Mouse (Mus musculus): Measurements from ENCODE around the gene Gm20388. TPM values are rescaled to one million over a fixed set of nuclear protein-coding genes. Genes with fewer than 3 reads are reported as not detected.

Gene Gm20388
- total RNA-seq, 1 experiment from 2014 or later = 10.0 TPM

DNA sequence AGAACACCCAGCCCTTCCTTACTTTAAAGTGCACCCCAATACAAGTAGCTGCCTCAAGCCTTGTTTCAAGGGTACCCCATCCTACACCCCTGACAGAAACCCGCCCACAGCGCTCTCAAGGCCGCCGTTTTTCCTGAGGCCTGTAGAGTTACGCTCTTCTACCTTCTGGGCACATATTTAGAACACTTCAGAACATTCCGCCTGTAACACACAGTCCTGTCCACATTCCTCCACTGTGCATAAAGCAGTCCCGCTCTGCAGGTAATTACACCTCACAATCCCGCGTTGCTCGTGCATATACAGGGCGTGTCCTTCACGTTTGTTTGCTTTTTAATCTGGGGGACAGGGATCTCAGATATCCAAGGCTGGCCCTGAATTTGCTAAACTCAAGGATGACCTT lies 1169.3 kb downstream of the Gm20388 start:
- no peak for ATAC-seq (replicated peaks; ENCODE audit: insufficient number of reproducible peaks, low FRiP score, low TSS enrichment, poor library complexity, severe bottlenecking)

DNA sequence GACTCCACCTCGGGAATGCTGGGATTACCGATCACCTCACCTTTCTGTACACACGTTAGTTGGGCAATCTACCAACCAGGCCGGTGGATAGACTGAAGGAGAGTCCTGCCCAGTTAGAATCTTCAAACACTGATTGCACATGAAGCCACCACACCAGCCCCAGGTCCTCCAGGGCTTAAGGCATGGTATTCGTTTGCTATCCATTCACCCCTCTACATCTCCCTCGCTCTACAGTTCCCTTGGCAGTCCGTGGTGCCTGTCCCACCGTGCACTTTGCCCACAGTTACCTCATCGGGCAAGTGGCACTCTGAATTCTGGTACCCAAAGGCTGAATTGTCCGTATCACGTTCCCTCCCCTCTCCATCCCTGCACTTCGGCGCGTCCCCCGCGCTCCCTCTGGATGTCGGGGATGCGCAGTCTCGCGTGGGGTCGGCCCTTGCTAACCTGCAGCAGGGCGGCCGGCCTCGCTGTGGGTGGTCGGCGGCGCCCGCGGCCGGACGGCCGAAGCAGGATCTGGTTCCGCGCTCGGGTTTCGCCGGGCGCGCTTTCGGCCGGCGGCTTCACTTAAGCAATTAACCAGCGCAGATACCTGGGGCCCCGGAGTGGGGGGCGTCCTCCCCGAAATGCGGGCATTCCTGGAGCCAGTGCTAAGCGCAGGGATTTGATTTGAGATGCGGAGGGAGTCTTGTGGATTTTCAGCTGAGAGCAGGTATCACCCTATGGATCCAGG lies 1169.9 kb downstream of the Gm20388 start:
- ATAC-seq (replicated peaks; ENCODE audit: insufficient number of reproducible peaks, low FRiP score, low TSS enrichment, poor library complexity, severe bottlenecking) = no peak

DNA sequence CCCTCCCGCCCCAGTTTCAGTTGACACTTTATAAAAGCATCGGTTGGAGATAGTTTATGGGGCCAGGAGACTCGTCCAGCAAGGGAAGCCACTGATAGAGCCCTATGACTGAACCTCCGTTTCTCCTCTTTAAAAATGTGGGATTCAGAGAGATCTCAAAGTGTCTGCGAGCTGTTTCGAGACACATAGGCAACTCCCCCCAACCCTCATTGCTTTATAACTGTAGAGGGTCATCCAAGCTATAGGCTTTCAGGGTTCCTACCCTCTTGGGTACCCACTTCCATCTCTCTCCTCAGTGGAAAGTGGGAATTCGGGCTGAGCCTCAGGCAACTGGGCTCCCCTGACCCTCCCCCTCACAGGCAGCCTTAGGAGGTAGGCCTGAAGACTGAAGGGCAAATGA lies 1170.8 kb downstream of the Gm20388 start:
- ATAC-seq (replicated peaks; ENCODE audit: insufficient number of reproducible peaks, low FRiP score, low TSS enrichment, poor library complexity, severe bottlenecking) = no peak

DNA sequence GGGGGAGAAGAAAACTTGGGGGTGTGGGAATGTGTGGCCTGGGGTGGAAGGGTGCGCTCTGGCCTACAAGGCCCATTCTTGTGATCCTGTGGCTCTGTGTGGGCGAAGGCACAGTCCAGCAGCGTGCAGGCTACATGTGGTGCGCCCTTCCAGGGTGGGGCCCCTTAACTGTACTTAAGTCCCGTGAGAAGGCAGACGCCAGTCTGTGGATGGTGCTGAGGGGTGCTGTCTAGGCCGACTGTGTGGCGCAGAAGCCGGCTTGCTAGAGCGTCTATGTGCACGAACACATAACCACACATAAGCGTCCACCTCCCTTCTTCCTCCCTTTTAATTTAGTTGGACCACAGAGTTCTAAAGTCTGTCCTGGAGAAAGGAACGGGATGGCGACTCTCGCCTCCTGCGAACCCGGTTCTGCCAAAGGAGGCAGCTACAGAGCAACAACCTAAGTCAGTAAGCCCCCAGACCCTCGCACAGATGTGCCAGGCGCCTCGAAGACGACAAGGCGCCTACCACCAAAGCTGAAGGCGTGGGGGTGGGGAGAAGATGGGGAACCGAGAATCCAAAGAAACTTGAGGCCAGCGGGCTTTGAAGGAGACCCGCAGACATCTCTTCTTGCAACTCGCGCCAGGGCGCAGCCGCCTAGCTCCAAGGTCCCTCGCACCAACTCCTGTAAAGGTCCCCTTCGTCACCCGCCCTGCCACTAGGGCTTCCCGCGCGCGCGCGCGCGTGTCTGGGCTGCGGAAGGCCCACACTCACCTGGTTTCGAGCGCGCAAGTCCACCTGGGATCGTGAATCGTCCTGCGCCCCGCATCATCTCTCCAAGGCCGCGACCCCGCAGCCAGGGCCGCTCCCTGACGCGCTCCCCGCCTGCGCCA lies 1171.8 kb downstream of the Gm20388 start:
- no peak for ATAC-seq (replicated peaks; ENCODE audit: insufficient number of reproducible peaks, low FRiP score, low TSS enrichment, poor library complexity, severe bottlenecking)

DNA sequence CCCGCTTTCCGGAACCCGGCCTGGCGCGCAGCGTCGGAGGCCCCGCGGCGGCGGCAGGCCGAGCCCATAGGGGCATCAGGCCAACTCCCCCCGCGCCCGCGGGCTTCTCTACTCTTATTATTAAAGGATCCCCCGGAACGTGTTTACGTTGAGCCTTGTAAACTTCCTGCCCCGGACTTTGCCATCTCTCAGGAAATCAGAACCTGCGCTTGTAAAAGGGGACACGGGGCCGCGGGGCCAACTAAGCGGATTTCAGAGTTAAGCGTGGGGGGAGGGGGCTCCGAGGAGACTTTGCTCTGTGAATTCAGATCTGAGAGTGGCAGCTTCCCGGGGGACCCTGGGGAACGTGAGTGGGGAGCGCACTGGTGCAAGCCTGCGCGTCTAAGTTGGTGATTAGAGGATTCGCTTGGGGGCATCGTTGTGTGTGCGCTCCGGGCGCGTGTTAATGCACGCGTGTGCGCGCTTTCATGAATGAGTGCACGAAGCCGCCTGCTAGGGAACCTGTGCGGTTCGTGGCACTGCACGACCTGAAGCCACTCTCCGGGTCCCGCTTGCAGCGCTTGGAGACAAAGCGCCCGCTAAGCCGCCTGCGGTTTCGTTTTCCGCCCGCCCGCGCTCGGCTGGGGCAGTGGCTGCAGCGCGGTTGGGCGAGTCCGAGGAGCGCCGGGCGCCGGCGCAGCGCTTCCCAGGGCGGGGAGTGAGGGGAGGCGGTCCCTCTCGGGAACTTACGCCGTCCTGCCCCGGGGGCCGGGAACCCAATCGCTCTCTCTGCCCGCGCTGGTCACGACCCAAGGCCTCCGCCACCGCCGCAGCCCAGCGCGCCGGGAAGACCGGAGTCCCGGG lies 1172.7 kb downstream of the Gm20388 start:
- no peak for ATAC-seq (replicated peaks; ENCODE audit: insufficient number of reproducible peaks, low FRiP score, low TSS enrichment, poor library complexity, severe bottlenecking)

DNA sequence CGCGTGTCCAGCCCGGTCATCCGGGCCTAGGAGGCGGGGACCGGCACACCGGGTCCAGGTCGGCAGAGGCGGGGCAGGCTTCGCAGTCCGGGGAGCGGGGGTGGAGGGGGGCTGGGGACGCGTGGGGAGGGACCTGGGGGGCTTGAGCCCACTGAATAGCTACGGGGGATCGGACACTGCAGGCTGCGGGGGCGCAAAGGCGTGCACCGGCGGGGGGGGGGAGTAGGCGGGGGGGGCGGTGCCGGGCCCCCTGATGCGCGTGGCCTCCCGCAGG lies 1173.2 kb downstream of the Gm20388 start:
- no peak for ATAC-seq (replicated peaks; ENCODE audit: insufficient number of reproducible peaks, low FRiP score, low TSS enrichment, poor library complexity, severe bottlenecking)

DNA sequence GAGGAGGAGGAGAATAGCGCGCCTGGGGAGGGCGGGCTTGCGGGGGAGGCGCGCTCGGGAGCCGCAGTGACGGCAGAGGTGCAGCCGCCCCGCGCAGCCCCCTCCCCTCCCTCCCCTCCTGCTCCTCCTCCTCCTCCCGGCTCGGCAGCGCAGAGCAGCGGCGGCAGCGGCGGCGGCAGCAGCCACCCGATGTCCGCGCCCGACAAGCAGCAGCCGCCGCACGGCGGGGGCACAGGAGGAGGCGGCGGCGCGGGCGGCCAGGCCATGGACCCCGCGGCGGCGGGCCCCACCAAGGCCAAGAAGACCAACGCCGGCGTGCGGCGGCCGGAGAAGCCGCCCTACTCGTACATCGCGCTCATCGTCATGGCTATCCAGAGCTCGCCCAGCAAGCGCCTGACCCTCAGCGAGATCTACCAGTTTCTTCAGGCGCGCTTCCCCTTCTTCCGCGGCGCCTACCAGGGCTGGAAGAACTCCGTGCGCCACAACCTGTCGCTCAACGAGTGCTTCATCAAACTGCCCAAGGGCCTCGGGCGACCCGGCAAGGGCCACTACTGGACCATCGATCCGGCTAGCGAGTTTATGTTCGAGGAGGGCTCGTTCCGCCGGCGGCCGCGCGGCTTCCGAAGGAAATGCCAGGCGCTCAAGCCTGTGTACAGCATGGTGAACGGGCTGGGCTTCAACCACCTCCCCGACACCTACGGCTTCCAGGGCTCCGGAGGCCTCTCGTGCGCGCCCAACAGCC lies 1173.7 kb downstream of the Gm20388 start, which contains the start of gene Foxf1:
Foxf1 (plus strand) TSS at position 177 of the 742 bp plus-strand sequence.
- no peak for ATAC-seq (replicated peaks; ENCODE audit: insufficient number of reproducible peaks, low FRiP score, low TSS enrichment, poor library complexity, severe bottlenecking)

DNA sequence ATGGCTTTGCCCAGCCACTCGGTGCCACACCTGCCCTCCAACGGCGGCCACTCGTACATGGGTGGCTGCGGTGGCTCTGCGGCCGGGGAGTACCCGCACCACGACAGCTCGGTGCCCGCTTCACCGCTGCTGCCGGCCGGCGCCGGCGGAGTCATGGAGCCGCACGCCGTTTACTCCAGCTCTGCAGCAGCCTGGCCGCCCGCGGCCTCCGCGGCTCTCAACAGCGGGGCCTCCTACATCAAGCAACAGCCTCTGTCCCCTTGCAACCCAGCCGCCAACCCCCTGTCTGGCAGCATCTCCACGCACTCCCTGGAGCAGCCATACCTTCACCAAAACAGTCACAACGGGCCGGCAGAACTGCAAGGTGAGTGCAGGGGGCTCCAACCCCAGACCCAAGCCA lies 1174.4 kb downstream of the Gm20388 start:
- ATAC-seq (replicated peaks; ENCODE audit: insufficient number of reproducible peaks, low FRiP score, low TSS enrichment, poor library complexity, severe bottlenecking) = no peak

DNA sequence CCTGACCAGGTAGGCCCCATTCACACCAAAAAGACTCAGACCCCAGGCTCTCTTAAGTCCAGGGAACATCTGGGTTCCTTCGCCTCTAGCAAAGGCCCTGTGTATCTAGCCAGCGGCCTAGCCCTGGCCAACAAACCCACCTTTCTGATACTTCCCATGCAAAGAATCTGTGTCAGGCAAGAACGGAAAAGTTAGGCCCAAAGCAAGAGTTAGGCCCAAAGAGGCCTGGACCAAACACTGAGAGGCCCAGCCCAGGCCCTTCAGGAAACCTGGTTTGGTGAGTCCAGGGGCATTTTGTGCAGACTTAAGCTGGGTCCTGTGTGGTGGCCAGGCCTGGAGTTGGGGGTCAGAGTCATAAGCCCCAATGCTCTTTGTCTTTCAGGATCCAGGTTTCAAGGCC lies 1174.9 kb downstream of the Gm20388 start:
- no peak for ATAC-seq (replicated peaks; ENCODE audit: insufficient number of reproducible peaks, low FRiP score, low TSS enrichment, poor library complexity, severe bottlenecking)

DNA sequence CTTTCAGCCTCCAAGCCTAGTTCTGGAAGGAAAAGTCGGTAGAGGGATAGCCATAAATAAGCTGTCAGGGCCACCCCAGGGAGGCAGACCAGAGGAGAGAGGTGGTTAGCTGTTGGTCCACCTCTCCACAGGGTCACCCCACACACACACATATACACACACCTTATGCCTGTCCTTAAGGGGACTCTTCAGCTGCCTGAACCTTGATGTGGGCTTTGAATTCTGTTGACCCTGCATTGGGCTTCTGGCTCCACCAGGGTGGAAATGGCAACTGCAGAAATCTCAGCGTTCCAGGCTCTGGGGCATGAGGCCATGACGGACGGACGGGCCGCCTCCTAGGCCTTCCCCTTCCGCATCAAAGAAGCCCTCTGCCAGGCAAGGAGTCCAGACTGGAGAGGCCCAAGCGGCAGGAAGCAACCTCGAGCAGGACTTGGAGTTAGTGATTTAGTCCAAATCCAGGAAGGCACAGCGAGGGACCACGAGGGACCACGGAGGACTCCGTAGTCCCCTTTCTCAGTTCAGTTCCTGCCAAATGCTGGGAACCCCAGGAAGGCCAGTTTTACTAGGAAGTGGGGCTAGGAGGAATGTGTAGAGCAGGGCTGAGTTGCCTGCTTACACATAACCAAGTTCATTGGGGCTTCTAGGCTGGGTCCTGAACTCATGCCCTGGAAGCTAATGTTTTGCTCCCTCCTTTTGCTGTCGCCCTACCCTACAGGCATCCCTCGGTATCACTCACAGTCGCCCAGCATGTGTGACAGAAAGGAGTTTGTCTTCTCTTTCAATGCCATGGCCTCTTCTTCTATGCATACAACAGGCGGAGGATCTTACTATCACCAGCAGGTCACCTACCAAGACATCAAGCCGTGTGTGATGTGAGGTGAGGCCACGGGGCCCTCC lies 1175.6 kb downstream of the Gm20388 start:
- ATAC-seq (replicated peaks; ENCODE audit: insufficient number of reproducible peaks, low FRiP score, low TSS enrichment, poor library complexity, severe bottlenecking) = no peak

DNA sequence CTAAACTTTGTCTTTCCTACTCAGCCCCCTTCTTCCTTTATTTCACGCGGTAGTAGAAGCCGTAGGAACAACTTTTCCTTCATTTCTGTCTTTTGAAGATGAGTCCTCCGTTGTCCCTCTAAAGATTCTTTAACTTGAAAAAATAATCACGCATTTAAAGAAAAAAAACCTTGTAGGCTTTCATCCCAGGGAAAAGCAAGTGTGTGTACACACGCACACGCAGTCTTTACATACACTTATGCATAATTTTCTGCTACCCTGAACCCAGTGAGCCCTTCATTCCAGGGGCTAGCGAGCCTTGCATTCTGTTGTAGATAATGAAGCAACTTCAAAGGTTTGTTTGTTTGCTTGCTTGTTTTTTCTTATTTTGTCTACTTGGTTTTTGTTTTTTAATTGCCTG lies 1177.6 kb downstream of the Gm20388 start:
- ATAC-seq (replicated peaks; ENCODE audit: insufficient number of reproducible peaks, low FRiP score, low TSS enrichment, poor library complexity, severe bottlenecking) = no peak

DNA sequence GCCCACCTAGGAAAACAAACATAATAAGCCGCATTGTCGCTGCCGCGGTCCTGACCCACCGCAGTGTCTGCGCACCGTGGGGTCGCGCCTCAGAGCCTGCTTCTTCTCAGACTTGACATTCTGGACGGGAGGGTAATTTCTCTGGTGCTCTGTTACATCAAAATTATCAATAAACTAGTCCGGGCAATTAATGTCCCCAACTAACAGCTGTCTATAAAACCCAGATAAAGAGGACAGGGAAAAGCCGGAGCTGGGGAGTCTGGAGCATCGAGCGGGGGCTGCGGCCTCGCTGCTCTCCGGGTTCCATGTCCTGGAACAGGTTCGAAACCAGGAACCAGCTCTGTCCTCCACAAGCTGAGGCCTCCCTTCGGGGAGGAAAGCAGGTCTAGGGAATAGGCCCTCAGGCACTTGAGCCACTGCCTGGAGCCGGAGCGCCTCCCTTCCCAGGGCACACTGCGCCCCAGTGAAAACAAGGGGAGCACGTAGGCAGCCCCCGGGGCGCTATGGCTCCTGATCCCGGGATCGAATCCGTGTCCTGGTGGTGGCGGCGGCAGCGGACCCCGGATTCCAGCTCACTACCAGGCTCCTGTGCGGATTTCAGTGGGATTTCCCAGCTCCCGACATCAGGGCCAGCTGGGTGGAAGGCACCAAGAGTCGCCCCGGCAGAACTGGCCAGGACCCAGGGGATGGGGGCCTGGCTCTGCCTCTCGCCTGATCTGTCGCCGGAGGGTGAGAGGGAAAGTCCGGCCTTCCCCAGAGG lies 1178.4 kb downstream of the Gm20388 start:
- ATAC-seq (replicated peaks; ENCODE audit: insufficient number of reproducible peaks, low FRiP score, low TSS enrichment, poor library complexity, severe bottlenecking) = no peak

DNA sequence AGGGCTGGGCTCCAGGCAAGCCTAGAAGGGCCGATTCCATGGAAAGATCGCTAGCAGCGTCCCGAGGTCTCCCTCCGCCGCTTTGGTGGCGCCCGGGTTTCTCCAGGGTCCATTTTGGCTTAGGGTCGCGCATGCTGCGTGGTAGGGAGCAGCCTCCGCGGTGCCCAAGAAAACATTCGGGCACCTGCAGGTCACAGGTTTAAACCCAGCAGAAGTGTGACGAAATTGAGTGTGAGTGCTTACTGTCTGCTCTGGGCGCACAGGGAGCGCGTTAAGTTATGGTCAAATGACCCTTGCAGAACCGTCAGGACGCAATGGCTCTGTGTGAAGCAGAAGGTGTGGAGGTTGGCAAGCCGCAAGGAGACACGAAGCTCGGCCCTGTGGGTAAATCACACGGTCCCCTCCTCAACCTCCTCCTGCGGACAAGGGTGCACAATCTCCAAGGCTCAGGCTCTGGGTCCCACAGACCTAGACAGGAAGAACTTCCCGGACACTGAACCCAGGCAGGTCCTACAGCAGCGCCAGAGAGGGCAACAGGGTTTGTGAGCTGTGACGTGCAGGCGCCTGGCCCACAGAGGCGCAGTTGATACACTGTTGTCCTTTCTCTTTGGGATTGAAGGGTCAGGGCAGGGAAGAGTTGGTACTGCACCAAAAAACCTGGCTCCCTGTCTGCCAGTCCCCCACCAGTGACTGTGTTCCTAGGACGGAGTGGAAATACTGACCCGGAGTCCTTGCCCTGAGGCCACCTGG lies 1179.2 kb downstream of the Gm20388 start:
- no peak for ATAC-seq (replicated peaks; ENCODE audit: insufficient number of reproducible peaks, low FRiP score, low TSS enrichment, poor library complexity, severe bottlenecking)

DNA sequence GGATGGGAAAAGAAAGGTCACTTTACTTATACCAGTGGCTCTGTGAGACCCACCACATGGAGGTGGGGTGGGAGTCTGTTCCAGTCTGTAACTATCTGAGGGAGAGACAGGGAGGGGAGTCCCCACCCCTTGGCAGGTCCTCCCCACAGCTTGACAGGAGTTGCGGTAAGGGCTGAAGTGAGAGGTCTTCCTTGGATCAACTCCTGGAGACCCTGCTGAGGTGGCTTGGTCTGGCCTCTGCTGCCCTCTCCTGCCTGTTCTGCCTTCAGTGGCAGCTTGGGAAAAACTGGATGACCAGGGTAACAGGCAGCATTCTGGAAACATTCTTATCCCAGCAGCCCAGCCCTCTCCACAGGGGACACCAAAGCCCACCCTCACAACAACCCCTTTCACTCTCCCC lies 1180.1 kb downstream of the Gm20388 start:
- no peak for ATAC-seq (replicated peaks; ENCODE audit: insufficient number of reproducible peaks, low FRiP score, low TSS enrichment, poor library complexity, severe bottlenecking)

DNA sequence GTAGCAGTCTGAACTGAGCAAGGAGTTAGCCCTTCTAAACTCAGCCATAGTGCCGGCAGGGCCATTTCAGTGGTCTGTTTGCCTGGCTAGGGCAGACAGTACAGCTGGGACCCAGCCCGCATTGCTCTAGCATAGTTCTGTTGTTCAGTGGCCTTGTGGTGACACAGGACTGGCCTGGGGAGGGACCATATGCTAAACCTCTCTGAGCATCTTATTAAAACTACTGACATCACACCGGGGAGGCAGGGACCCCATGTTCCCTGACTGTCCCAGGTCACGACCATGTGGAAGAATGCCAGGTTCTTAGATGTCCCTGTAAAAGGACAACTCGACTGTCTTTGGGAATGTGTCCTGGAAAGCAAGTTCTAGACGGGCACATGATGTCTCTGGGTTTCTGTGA lies 1181.5 kb downstream of the Gm20388 start:
- no peak for ATAC-seq (replicated peaks; ENCODE audit: insufficient number of reproducible peaks, low FRiP score, low TSS enrichment, poor library complexity, severe bottlenecking)

DNA sequence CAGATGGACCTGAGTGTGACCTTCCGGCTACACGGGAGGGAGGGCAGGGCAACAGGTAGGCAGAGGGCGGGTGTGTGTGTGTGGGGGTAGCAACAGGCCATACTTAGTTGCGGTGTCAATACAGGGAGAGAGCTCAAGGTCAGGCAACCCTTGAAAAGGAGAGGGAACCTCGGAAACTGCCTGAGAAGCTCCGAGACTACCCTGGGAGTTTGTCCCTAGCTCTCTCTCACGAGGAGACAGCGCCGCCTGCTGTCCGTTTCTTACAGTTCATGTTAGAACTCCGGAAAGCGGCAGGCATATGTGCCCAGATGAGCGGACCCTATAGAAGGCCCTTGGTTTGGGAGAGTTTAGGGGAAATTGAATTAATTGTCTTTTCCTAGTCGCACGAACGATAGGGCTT lies 1182.0 kb downstream of the Gm20388 start:
- 0 out of 2 replicates have a peak, but pooled peaks have one; percentile 34 for ATAC-seq (replicated peaks; ENCODE audit: insufficient number of reproducible peaks, low FRiP score, low TSS enrichment, poor library complexity, severe bottlenecking)

All from monocyte, adult 5-6 weeks (primary cell).